Mouse (Mus musculus): ENCODE data around the gene Dab1.

DNA sequence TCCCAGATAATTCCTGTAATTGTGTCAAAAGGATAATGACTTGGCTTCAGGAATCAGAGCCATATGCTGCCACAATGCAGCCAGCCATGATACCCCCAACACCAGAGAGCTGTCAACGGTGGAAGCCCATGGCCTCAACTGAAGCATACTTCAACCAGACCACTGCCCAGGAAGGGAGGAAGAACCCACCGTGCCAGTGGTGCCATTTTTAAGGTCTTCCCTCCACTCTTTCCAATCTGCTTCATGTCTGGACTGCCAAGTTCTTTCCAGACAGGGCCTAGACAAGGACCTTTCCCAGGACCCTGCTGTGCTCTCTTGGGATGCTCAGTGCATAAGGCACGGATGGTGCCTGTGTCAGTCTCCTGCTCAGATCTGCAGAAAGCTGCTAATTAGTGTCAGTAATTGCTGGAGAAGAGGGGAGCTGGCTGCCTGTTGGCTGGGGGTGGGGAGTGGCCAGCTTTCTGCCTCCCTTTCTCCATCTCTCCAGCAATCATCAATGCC lies 303.3 kb downstream of the Dab1 start:
- no peak for TF ChIP-seq CTCF (IDR thresholded peaks at IDR 0.05; ENCODE audit: borderline replicate concordance, insufficient read depth, low read length)
- TF ChIP-seq POLR2A (IDR thresholded peaks at IDR 0.05; ENCODE audit: low read depth, low read length): no peak

Data from embryonic fibroblast, embryonic 13.5 days (primary cell).